Mouse (Mus musculus) forebrain, embryonic 16.5 days (tissue): Measurements from ENCODE around the gene Tnfaip3. TPM values are rescaled to one million over a fixed set of nuclear protein-coding genes. Genes with fewer than 3 reads are reported as not detected.

Experiments
- ATAC-seq: fragments of 200-750 bp; cut with Nextera tagmentation; 2 replicates; pipeline ENCODE4 v1.8.0; 2017; ENCODE audit warnings: mild to moderate bottlenecking, moderate library complexity
- H3K27ac ChIP-seq: fragments of 300-500 bp; sonication (generic); 2 replicates; pipeline ENCODE4 v1.5.1; 2014; ENCODE audit warnings: low read length, control low read depth
- H3K27me3 ChIP-seq: fragments of 300-500 bp; sonication (generic); replicated peaks from 2 replicates; pipeline ENCODE4 v1.6.1; 2014; ENCODE audit warnings: low read length; ENCODE audit not compliant: control insufficient read depth, insufficient read depth
- H3K36me3 ChIP-seq: fragments of 300-500 bp; sonication (generic); 2 replicates; pipeline ENCODE4 v1.6.1; 2014; ENCODE audit not compliant: control insufficient read depth, insufficient read depth
- H3K4me1 ChIP-seq: fragments of 300-500 bp; sonication (generic); replicated peaks from 2 replicates; pipeline ENCODE4 v1.6.1; 2014; ENCODE audit warnings: low read length; ENCODE audit not compliant: control insufficient read depth, insufficient read depth
- H3K4me2 ChIP-seq: fragments of 300-500 bp; sonication (generic); 2 replicates; pipeline ENCODE4 v1.6.1; 2014; ENCODE audit warnings: mild to moderate bottlenecking, low read length, control low read depth
- H3K4me3 ChIP-seq: fragments of 300-500 bp; sonication (generic); replicated peaks from 2 replicates; pipeline ENCODE4 v1.5.1; 2014; ENCODE audit warnings: mild to moderate bottlenecking, low read length, control low read depth
- H3K9ac ChIP-seq: fragments of 300-500 bp; sonication (generic); replicated peaks from 2 replicates; pipeline ENCODE4 v1.6.1; 2014; ENCODE audit warnings: low read depth, low read length, control low read depth
- H3K9me3 ChIP-seq: fragments of 300-500 bp; sonication (generic); 2 replicates; pipeline ENCODE4 v1.6.1; 2016; ENCODE audit warnings: low read length; ENCODE audit not compliant: control insufficient read depth
- WGBS: fragments of 180-500 bp; shearing (Covaris S2); extraction: QIAGEN DNeasy Blood & Tissue Kit; methylation state at CpG from one replicate; pipeline ENCODE4 v1.1.7; 2014; 5-methylcytosine and 5-hydroxymethylcytosine counted together
- polyA plus RNA-seq: library from polyadenylated mRNA; unstranded; fragments of >200 nt; fragmentation: Nextera tagmentation; extraction: Ambion mirVana; gene quantifications from 2 replicates; pipeline ENCODE4 v1.2.1, GENCODE M21; 2015

The Tnfaip3 gene
- polyA plus RNA-seq, 1 experiment from 2014 or later: 2.5 TPM

GRCm38 (mm10) chr10:19009186-19009672 lies 6.2 kb downstream of the Tnfaip3 start:
- ATAC-seq: no peak
- Histone ChIP-seq H3K27me3 (no peaks in the 10 kb centered on the region), H3K4me2 (no peak overlapping the region), H3K36me3 (no peaks in the 10 kb centered on the region), H3K4me1 (peaks cover 3% of the 10 kb centered on the region; the same call in 1 of the 2 replicates), H3K27ac (no peak overlapping the region), H3K9ac (no peak overlapping the region), H3K9me3 (no peaks in the 10 kb centered on the region), H3K4me3 (no peak overlapping the region)
- WGBS: 83% methylated on average over 8 of the region's 8 CpGs

GRCm38 (mm10) chr10:19008607-19008940 lies 6.9 kb downstream of the Tnfaip3 start:
- Histone ChIP-seq H3K36me3 (peaks cover 1% of the 10 kb centered on the region; the same call in 1 of the 2 replicates), H3K9me3 (no peaks in the 10 kb centered on the region), H3K27me3 (no peaks in the 10 kb centered on the region), H3K4me3 (no peak overlapping the region), H3K4me2 (no peak overlapping the region), H3K27ac (no peak overlapping the region), H3K9ac (no peak overlapping the region), H3K4me1 (no peaks in the 10 kb centered on the region)
- ATAC-seq: no peak
- 95% methylated on average over 4 of the region's 4 CpGs for WGBS

GRCm38 (mm10) chr10:19007897-19008606 lies 7.4 kb downstream of the Tnfaip3 start:
- Histone ChIP-seq H3K36me3 (peaks cover 3% of the 10 kb centered on the region; the same call in 1 of the 2 replicates), H3K4me2 (no peak overlapping the region), H3K4me3 (no peak overlapping the region), H3K4me1 (no peaks in the 10 kb centered on the region), H3K27ac (no peak overlapping the region), H3K9me3 (no peaks in the 10 kb centered on the region), H3K27me3 (no peaks in the 10 kb centered on the region), H3K9ac (no peak overlapping the region)
- no peak for ATAC-seq
- WGBS: 82% methylated on average over 8 of the region's 8 CpGs

GRCm38 (mm10) chr10:19002091-19002785 lies 13.2 kb downstream of the Tnfaip3 start:
- H3K4me3 ChIP-seq: no peak overlapping the region
- no peaks in the 10 kb centered on the region for H3K27me3 ChIP-seq
- no peaks in the 10 kb centered on the region for H3K4me1 ChIP-seq
- WGBS: 90% methylated on average over 12 of the region's 12 CpGs
- no peak for ATAC-seq
- no peak overlapping the region for H3K27ac ChIP-seq
- no peaks in the 10 kb centered on the region for H3K9me3 ChIP-seq
- H3K36me3 ChIP-seq: peaks cover 5% of the 10 kb centered on the region; the same call in 1 of the 2 replicates
- no peak overlapping the region for H3K4me2 ChIP-seq
- no peak overlapping the region for H3K9ac ChIP-seq

- peaks cover 5% of the 10 kb centered on the region; the same call in 1 of the 2 replicates for H3K36me3 ChIP-seq
- 66% methylated on average over 2 of the region's 2 CpGs for WGBS
- H3K27ac ChIP-seq: no peak overlapping the region
- H3K4me2 ChIP-seq: no peak overlapping the region
- no peaks in the 10 kb centered on the region for H3K27me3 ChIP-seq
- no peak overlapping the region for H3K9ac ChIP-seq
- no peaks in the 10 kb centered on the region for H3K9me3 ChIP-seq
- no peak for ATAC-seq
- H3K4me3 ChIP-seq: no peak overlapping the region
- H3K4me1 ChIP-seq: no peaks in the 10 kb centered on the region
Observed at GRCm38 (mm10) chr10:18999427-18999826, 16.0 kb downstream of the Tnfaip3 start.

- H3K4me1 ChIP-seq: no peaks in the 10 kb centered on the region
- no peaks in the 10 kb centered on the region for H3K9me3 ChIP-seq
- no peak overlapping the region for H3K27ac ChIP-seq
- H3K4me3 ChIP-seq: no peak overlapping the region
- ATAC-seq: no peak
- no peak overlapping the region for H3K9ac ChIP-seq
- H3K4me2 ChIP-seq: no peak overlapping the region
- H3K27me3 ChIP-seq: no peaks in the 10 kb centered on the region
- H3K36me3 ChIP-seq: 0 out of 2 replicates have a peak, but pooled peaks cover 2% of the 10 kb centered on the region
Observed at GRCm38 (mm10) chr10:18996331-18996730, 19.1 kb downstream of the Tnfaip3 start.

- Histone ChIP-seq H3K4me3 (no peak overlapping the region), H3K9me3 (no peaks in the 10 kb centered on the region)
- 93% methylated on average over 12 of the region's 12 CpGs for WGBS
Observed at GRCm38 (mm10) chr10:18995465-18996261, 19.8 kb downstream of the Tnfaip3 start.

GRCm38 (mm10) chr10:18992971-18993370 lies 22.5 kb downstream of the Tnfaip3 start:
- WGBS: 90% methylated on average over 4 of the region's 4 CpGs
- Histone ChIP-seq H3K27me3 (no peaks in the 10 kb centered on the region), H3K4me2 (no peak overlapping the region), H3K4me1 (no peaks in the 10 kb centered on the region), H3K27ac (no peak overlapping the region), H3K9ac (no peak overlapping the region), H3K36me3 (no peaks in the 10 kb centered on the region), H3K9me3 (no peaks in the 10 kb centered on the region), H3K4me3 (no peak overlapping the region)
- ATAC-seq: no peak

More at GRCm38 (mm10) chr10:18995465-18996261, 19.8 kb downstream of the Tnfaip3 start:
- Histone ChIP-seq H3K36me3 (no peaks in the 10 kb centered on the region), H3K4me1 (no peaks in the 10 kb centered on the region), H3K4me2 (no peak overlapping the region), H3K27me3 (no peaks in the 10 kb centered on the region), H3K9ac (no peak overlapping the region), H3K27ac (no peak overlapping the region)
- ATAC-seq: no peak

- no peak overlapping the region for H3K27ac ChIP-seq
Observed at GRCm38 (mm10) chr10:18991057-18991456, 24.4 kb downstream of the Tnfaip3 start.

More at GRCm38 (mm10) chr10:18991057-18991456, 24.4 kb downstream of the Tnfaip3 start:
- H3K4me3 ChIP-seq: no peak overlapping the region
- H3K9me3 ChIP-seq: no peaks in the 10 kb centered on the region
- H3K36me3 ChIP-seq: no peaks in the 10 kb centered on the region
- H3K27me3 ChIP-seq: no peaks in the 10 kb centered on the region
- WGBS: 90% methylated on average over 4 of the region's 4 CpGs
- H3K4me1 ChIP-seq: no peaks in the 10 kb centered on the region
- ATAC-seq: no peak
- H3K4me2 ChIP-seq: no peak overlapping the region
- H3K9ac ChIP-seq: no peak overlapping the region
